Mouse (Mus musculus) CH12.LX (cell line): ENCODE data around the gene Dhx32.

Source experiments
- CHD1 ChIP-seq: IDR thresholded peaks from 2 replicates; pipeline ENCODE4 v1.6.1; 2012; ENCODE audit warnings: low read depth, low read length, improper control_type of control experiment, inconsistent platforms
- CTCF ChIP-seq, 2 experiments: IDR thresholded peaks in 1 of 2; conservative IDR thresholded peaks in 1 of 2; 2 replicates each; pipeline ENCODE4 v1.5.1; 2011 to 2012; ENCODE audit warnings: low read depth in 2 of 2, low read length in 2 of 2, improper control_type of control experiment in 1 of 2, inconsistent platforms in 1 of 2, mild to moderate bottlenecking in 1 of 2, moderate library complexity in 1 of 2
- EP300 ChIP-seq: IDR thresholded peaks from 2 replicates; pipeline ENCODE4 v1.6.1; 2011; ENCODE audit warnings: low read length, improper control_type of control experiment
- ETS1 ChIP-seq: conservative IDR thresholded peaks from 2 replicates; pipeline ENCODE4 v1.6.1; 2012; ENCODE audit warnings: low read depth, mild to moderate bottlenecking, inconsistent platforms, low read length, improper control_type of control experiment, moderate library complexity
- GABPA ChIP-seq: IDR thresholded peaks from 2 replicates; pipeline ENCODE4 v1.6.1; 2012; ENCODE audit warnings: low read depth, low read length, improper control_type of control experiment, inconsistent platforms; ENCODE audit not compliant: insufficient replicate concordance
- JUND ChIP-seq: conservative IDR thresholded peaks from 2 replicates; pipeline ENCODE4 v1.6.1; 2011; ENCODE audit warnings: low read depth, low read length, improper control_type of control experiment
- MAFK ChIP-seq: IDR thresholded peaks from 2 replicates; pipeline ENCODE4 v1.6.1; 2011; ENCODE audit warnings: low read length, improper control_type of control experiment; ENCODE audit not compliant: insufficient replicate concordance
- MEF2A ChIP-seq: IDR thresholded peaks from 2 replicates; pipeline ENCODE4 v1.6.1; 2014; ENCODE audit warnings: low read depth, mild to moderate bottlenecking, inconsistent platforms, low read length, improper control_type of control experiment, borderline replicate concordance
- MXI1 ChIP-seq: IDR thresholded peaks from 2 replicates; pipeline ENCODE4 v1.6.1; 2011; ENCODE audit warnings: mild to moderate bottlenecking, low read depth, low read length, improper control_type of control experiment
- MYC ChIP-seq: IDR thresholded peaks from 2 replicates; pipeline ENCODE4 v1.6.1; 2011; ENCODE audit warnings: low read depth, mild to moderate bottlenecking, improper control_type of control experiment, low read length
- POLR2A ChIP-seq: IDR thresholded peaks from 2 replicates; pipeline ENCODE4 v1.6.1; 2011; ENCODE audit warnings: low read depth, mild to moderate bottlenecking, improper control_type of control experiment, low read length
- POLR2AphosphoS2 ChIP-seq: IDR thresholded peaks from 2 replicates; pipeline ENCODE4 v1.6.1; 2011; ENCODE audit warnings: low read depth, low read length, improper control_type of control experiment
- SIN3A ChIP-seq: IDR thresholded peaks from 2 replicates; pipeline ENCODE4 v1.6.1; 2012; ENCODE audit warnings: low read length, improper control_type of control experiment, inconsistent platforms
- SMC3 ChIP-seq: IDR thresholded peaks from 2 replicates; pipeline ENCODE4 v1.6.1; 2011; ENCODE audit warnings: low read depth, low read length, improper control_type of control experiment

- no peak for TF ChIP-seq MEF2A
- TF ChIP-seq CTCF (conservative IDR thresholded peaks at IDR 0.05 in 1 of 2, IDR thresholded peaks at IDR 0.05 in 1 of 2; ENCODE audit: low read depth in 2 of 2, low read length in 2 of 2): no peak
- no peak for TF ChIP-seq CHD1
- TF ChIP-seq MYC: no peak
- no peak for TF ChIP-seq GABPA
- TF ChIP-seq EP300: no peak
- TF ChIP-seq SIN3A: no peak
- no peak for TF ChIP-seq ETS1
- no peak for TF ChIP-seq POLR2AphosphoS2
- no peak for TF ChIP-seq POLR2A
- no peak for TF ChIP-seq MXI1
- no peak for TF ChIP-seq SMC3
- no peak for TF ChIP-seq JUND
- no peak for TF ChIP-seq MAFK
These were observed 31.4 kb downstream of the Dhx32 start for GRCm38 (mm10) chr7:133751163-133751562.
